Mouse (Mus musculus): ENCODE results near the gene Pqbp1. TPM values are rescaled to one million over a fixed set of nuclear protein-coding genes. Genes with fewer than 3 reads are reported as not detected.

The Pqbp1 gene
- 117 and 159 TPM in 2 replicates for polyA plus RNA-seq (2015; fragmentation: Nextera tagmentation; extraction: Ambion mirVana)

DNA sequence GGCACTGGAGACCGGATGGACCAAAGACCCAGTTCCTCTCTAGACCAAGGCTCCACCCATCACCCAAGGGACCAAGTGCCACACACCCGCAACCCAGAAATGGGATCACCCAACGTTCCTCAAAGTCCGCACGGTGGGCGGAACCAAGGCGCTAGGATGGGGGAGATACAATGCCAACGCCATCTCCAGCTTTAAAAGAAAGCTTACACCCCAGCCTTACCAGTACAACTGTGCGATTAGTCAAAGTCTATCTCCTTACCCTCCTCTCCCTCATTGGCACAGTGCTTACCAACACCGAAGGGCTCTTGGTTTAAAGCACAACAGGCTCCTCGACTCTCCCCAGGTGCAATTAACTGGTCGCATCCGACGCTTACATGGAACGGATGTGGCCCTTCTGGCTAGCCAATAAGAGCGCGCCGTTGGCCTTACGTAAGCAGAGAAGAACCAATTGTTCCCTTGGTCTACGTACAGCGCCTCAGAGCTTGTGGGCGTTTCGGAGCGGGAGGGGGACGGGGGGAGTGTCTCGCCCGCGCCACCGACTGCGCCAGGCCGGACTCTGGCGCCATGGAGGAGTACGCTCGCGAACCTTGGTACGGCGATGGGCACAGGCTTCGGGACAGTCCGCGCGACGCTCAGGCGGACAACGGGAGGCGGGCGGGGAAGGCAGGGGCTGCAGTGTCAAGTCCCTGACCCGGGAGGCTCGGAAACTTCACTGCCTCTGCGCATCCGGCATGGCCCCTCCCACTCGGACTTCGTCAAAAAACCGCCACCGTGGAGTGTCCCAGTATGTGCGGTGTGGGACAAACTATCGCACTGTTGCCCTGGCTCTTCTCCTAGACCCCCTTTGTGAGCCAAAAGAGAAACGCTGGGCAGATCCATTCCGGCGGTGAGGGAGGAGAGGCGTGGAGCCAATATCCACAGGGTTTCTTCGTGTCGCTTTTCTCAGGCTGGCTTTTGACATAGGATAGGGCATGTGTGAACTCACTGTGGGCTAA, at the start of gene Pqbp1, which contains the start of gene Timm17b:
TSS of gene Pqbp1 (minus strand) at position 390 of the 995 bp plus-strand sequence.
TSS of gene Timm17b (plus strand) at position 478 of the 995 bp plus-strand sequence.

DNA sequence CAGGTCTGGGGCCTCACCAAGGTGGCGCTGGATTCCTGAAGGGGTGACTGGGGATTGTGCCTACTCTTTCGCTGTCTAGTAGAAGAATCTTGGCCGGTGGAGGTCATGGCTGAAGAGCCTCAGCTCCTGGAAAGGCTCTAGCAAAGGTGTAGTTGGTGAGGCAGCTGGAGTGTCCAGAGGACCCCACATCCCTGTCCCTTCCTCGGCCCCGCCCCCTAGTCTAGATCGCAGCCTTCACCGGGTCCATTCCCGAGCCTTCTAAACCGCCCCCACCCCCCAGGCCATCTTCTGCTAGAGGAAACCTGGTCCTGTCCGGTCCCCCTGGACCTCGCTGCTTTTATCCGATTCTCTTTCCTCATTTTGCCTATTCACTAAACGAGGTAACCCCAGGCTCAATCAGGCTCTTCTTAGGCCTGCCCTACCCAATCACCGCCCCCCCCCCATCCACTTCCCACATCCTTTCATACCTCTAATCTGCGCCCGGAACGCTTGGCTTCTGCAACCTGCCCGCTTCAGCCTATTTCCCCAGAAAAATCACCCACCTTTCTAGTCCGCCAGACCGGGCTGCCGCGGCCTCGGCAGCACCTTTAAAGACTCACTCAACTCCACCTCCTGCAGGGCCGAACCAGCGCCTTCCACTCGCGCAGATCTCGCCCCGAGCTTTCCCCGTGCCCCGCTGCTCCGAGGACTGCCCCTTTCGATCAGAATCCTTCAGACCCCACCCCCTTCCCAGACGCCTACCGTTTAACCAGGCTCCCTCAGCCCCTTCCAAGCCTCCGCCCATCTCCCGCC, 48.2 kb upstream of the Pqbp1 start, which contains the start of gene Hdac6:
TSS of gene Hdac6 (minus strand) at position 782 of the 792 bp plus-strand sequence.

DNA sequence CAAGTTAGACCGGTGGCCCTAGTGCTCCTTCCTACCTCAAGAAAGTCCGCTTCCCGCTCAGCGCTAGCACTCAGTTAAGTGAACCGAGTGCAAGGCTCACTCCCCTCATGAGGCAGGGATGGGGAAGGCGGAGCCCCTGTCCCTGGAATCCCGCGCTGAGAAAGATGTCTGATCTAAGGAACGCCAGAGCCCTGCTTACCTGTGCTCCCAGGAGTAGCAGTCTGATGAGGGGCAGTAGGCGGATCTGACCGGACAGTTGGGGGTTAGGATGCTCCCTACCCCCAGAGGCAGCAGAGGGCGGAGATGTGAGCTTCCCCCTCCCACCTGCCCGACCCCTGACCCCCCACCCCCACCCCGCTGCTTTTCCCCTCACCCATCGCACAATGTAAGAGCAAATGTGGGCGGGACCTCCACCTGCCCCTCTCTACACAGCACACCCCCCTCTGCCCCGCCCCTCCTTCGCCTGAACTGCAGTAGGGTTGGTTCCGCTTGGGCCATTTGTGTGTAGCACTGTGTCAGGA, 29.3 kb upstream of the Pqbp1 start, which contains the start of gene Eras:
TSS of gene Eras (minus strand) at position 338 of the 521 bp plus-strand sequence.

DNA sequence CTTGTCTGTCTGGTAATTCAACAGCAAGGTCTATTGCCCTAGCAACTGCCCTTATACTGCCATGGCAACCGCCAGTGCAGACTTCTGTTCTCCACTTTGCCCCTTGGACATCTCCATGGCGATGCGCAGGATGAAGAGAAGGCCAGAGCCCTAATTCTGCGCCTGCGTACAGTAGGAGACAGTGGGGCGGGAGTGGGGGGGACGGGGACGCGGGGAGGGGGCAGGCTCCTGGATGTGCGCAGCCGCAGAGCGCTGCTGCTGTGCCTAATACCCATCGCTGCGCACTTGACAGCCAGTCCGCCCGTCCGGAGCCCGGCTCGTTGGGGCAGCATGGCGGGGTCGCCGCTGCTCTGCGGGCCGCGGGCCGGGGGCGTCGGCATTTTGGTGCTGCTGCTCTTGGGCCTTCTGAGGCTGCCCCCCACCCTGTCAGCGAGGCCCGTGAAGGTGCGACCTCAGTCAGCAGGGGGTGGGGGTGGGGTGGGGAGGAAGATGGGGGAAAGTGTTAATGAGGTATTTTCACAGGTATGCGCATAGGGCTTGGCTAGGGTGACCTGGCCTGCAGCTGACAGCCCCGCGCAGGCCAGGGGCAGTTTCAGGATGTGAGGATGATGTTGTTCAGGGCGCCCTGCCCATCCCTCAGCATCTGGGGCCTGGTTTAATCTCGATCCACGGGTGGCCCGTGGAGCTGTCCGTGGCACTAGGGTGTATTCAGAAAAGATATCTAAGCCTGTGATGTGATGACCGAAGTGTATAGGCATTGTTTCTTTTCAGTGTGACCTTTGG, 20.7 kb upstream of the Pqbp1 start, which contains the start of gene Pcsk1n:
TSS of gene Pcsk1n (plus strand) at position 222 of the 783 bp plus-strand sequence.

DNA sequence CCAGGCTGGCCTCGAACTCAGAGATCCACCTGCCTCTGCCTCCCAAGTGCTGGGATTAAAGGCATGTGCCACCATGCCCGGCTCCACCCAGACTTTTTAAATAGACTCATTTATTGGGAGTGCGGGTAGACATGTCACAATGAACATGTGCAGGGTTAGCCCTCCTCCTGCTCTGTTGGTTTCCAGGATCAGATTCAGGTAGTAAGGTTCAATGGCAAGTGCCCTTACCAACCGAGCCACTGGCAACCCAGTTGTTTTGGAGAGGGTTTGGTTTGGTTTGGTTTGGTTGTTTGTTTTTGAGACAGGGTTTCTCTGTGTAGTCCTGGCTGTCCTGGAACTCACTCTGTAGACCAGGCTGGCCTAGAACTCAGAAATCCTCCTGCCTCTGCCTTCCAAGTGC, 10.2 kb upstream of the Pqbp1 start, which contains the start of gene Gm10490:
TSS of gene Gm10490 (plus strand) at position 301 of the 400 bp plus-strand sequence.

DNA sequence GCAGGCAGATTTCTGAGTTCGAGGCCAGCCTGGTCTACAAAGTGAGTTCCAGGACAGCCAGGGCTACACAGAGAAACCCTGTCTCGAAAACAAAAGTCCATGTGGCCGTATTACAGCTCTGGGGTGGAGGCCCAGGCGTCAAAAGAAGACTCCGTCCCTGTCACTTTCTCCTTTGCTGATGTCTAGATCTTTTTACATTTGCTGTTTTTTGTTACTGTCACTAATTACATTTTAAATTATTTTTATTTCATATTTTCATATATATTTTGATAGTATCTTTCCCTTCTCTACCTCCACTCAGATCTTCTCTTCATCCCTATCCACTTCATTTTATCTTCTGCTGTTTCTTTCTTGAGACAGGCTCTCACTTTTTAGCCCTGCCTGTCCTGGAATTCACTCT, 8.7 kb upstream of the Pqbp1 start, which contains the start of gene Gm10491:
TSS of gene Gm10491 (minus strand) at position 101 of the 400 bp plus-strand sequence.

DNA sequence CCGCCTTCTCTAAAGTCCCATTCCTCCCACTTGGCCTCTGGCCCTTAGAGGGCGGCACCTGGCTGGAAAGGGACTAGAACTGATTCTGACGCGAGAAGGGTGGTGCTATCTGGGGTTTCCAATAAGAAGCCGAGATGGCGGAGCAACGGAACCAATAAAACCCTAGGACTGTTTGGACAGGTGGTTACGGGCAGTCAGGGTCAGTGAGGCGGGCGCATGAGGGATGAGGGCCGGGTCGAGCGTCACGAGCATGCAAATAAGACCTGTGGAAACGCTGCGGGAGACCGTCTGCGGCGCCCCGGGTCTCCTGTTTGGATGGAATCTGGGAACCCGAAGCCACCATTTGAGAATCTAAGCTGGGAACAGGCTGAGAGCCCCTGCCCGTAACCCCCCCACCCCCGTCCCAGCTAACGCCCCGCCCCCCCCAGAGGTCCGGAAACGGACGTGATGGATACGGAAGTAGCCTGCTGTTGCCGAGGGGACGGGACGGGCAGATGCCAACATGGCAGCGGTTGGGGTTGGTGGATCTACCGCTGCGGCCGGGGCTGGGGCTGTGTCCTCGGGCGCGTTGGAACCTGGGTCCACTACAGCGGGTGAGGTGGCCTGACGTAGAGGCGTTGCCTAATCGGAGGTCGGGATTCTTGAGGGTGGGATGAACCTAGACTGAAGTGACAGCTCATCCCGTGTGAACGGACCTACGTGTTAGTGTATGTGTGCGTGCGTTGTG, 15.1 kb downstream of the Pqbp1 start, which contains the start of gene Slc35a2:
TSS of gene Slc35a2 (plus strand) at position 188 of the 727 bp plus-strand sequence.

DNA sequence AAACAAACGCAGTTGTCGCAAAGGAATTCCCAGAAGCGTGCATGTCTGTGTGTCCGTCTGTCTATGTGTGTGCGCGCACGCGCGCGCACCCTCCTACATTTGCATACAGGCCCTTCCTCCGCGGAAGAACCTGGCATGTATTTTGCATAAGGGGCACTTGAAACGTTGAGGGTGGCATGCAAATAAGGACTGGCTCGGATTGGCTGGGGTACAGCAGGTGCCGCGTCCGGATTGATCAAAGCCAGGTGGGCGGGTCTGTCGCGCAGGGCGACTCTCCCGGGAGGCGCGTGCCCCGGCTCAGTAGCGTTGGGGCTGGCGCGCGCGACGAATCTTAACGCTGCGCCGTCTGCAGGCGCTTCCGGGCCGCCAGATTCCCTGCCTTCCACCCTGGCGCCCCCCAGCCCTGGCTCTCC, 21.1 kb downstream of the Pqbp1 start, which contains the start of gene Pim2:
TSS of gene Pim2 (plus strand) at position 256 of the 413 bp plus-strand sequence.

Other genes starting within 250 kb of the Pqbp1 start
- gene Prickle3, start 242.0 kb downstream of the Pqbp1 start, polyA plus RNA-seq (2015; fragmentation: Nextera tagmentation; extraction: Ambion mirVana), result 6.0 and 7.0 TPM in 2 replicates
- 104 and 112 TPM in 2 replicates for gene Plp2, start 227.9 kb downstream of the Pqbp1 start, polyA plus RNA-seq (2015; fragmentation: Nextera tagmentation; extraction: Ambion mirVana)
- gene Magix, start 218.0 kb downstream of the Pqbp1 start, polyA plus RNA-seq (2015; fragmentation: Nextera tagmentation; extraction: Ambion mirVana), result 0.30 and 0.63 TPM in 2 replicates
- gene Gpkow, start 202.1 kb downstream of the Pqbp1 start, polyA plus RNA-seq (2015; fragmentation: Nextera tagmentation; extraction: Ambion mirVana), result 21.6 and 34.4 TPM in 2 replicates
- gene Wdr45, start 184.9 kb downstream of the Pqbp1 start, polyA plus RNA-seq (2015; fragmentation: Nextera tagmentation; extraction: Ambion mirVana), result 63.2 and 88.4 TPM in 2 replicates
- gene Gm45208, start 177.0 kb downstream of the Pqbp1 start, polyA plus RNA-seq (2015; fragmentation: Nextera tagmentation; extraction: Ambion mirVana), result 0.29 and 0.43 TPM in 2 replicates
- gene Praf2, start 170.8 kb downstream of the Pqbp1 start, polyA plus RNA-seq (2015; fragmentation: Nextera tagmentation; extraction: Ambion mirVana), result 25.9 and 43.7 TPM in 2 replicates
- 6.9 and 7.3 TPM in 2 replicates for gene Ccdc120, start 148.4 kb downstream of the Pqbp1 start, polyA plus RNA-seq (2015; fragmentation: Nextera tagmentation; extraction: Ambion mirVana)
- 20.3 and 26.3 TPM in 2 replicates for gene Tfe3, start 136.7 kb downstream of the Pqbp1 start, polyA plus RNA-seq (2015; fragmentation: Nextera tagmentation; extraction: Ambion mirVana)
- 26.0 and 30.5 TPM in 2 replicates for gene Gripap1, start 109.5 kb downstream of the Pqbp1 start, polyA plus RNA-seq (2015; fragmentation: Nextera tagmentation; extraction: Ambion mirVana)
- gene Kcnd1, start 77.0 kb downstream of the Pqbp1 start, polyA plus RNA-seq (2015; fragmentation: Nextera tagmentation; extraction: Ambion mirVana), result 1.8 and 2.8 TPM in 2 replicates
- 37.5 and 39.6 TPM in 2 replicates for gene Otud5, start 57.9 kb downstream of the Pqbp1 start, polyA plus RNA-seq (2015; fragmentation: Nextera tagmentation; extraction: Ambion mirVana)
- gene Pim2, start 21.0 kb downstream of the Pqbp1 start, polyA plus RNA-seq (2015; fragmentation: Nextera tagmentation; extraction: Ambion mirVana), result 5.9 and 7.2 TPM in 2 replicates
- gene Slc35a2, start 15.2 kb downstream of the Pqbp1 start, polyA plus RNA-seq (2015; fragmentation: Nextera tagmentation; extraction: Ambion mirVana), result 20.8 and 30.2 TPM in 2 replicates
- 156 and 183 TPM in 2 replicates for gene Timm17b, start 88 bp upstream of the Pqbp1 start, polyA plus RNA-seq (2015; fragmentation: Nextera tagmentation; extraction: Ambion mirVana)
- gene Gm10491, start 8.6 kb upstream of the Pqbp1 start, polyA plus RNA-seq (2015; fragmentation: Nextera tagmentation; extraction: Ambion mirVana), result not detected in 2 replicates
- gene Gm10490, start 10.3 kb upstream of the Pqbp1 start, polyA plus RNA-seq (2015; fragmentation: Nextera tagmentation; extraction: Ambion mirVana), result not detected in 2 replicates
- 100 and 170 TPM in 2 replicates for gene Pcsk1n, start 20.6 kb upstream of the Pqbp1 start, polyA plus RNA-seq (2015; fragmentation: Nextera tagmentation; extraction: Ambion mirVana)
- gene Eras, start 29.3 kb upstream of the Pqbp1 start, polyA plus RNA-seq (2015; fragmentation: Nextera tagmentation; extraction: Ambion mirVana), result not detected in 2 replicates
- gene Hdac6, start 48.6 kb upstream of the Pqbp1 start, polyA plus RNA-seq (2015; fragmentation: Nextera tagmentation; extraction: Ambion mirVana), result 10.8 and 15.4 TPM in 2 replicates
- gene Gata1, start 78.8 kb upstream of the Pqbp1 start, polyA plus RNA-seq (2015; fragmentation: Nextera tagmentation; extraction: Ambion mirVana), result 2.4 and 5.5 TPM in 2 replicates
- 0.21 TPM in 1 of 2 replicates, not detected in the other for gene Glod5, start 119.2 kb upstream of the Pqbp1 start, polyA plus RNA-seq (2015; fragmentation: Nextera tagmentation; extraction: Ambion mirVana)
- 14.9 and 17.8 TPM in 2 replicates for gene Suv39h1, start 175.5 kb upstream of the Pqbp1 start, polyA plus RNA-seq (2015; fragmentation: Nextera tagmentation; extraction: Ambion mirVana)
- gene Was, start 191.2 kb upstream of the Pqbp1 start, polyA plus RNA-seq (2015; fragmentation: Nextera tagmentation; extraction: Ambion mirVana), result 0.55 and 0.75 TPM in 2 replicates
- gene Wdr13, start 233.6 kb upstream of the Pqbp1 start, polyA plus RNA-seq (2015; fragmentation: Nextera tagmentation; extraction: Ambion mirVana), result 16.7 and 20.3 TPM in 2 replicates
- gene Rbm3, start 246.6 kb upstream of the Pqbp1 start, polyA plus RNA-seq (2015; fragmentation: Nextera tagmentation; extraction: Ambion mirVana), result 544 and 678 TPM in 2 replicates